Mouse (Mus musculus) CH12.LX (cell line): ENCODE measurements around the gene Dusp15. TPM values are rescaled to one million over a fixed set of nuclear protein-coding genes. Genes with fewer than 3 reads are reported as not detected.

Experiments
- DNase-seq: peaks from one replicate; pipeline ENCODE4 v3.0.0-alpha.2; 2013; ENCODE audit errors: extremely low read depth
- H3K27ac ChIP-seq: 2 replicates; pipeline ENCODE4 v1.5.1; 2012; ENCODE audit warnings: low read depth, mild to moderate bottlenecking, control low read depth, moderate library complexity; ENCODE audit not compliant: insufficient read depth
- H3K27me3 ChIP-seq: replicated peaks from 2 replicates; pipeline ENCODE3; 2012; ENCODE audit warnings: inconsistent platforms
- H3K36me3 ChIP-seq, 2 experiments: replicated peaks in 1 of 2; 2 replicates each; pipeline versions ENCODE3 to v1.6.1; 2012; ENCODE audit warnings: inconsistent platforms in 1 of 2, low read length in 1 of 2, mild to moderate bottlenecking in 1 of 2, mixed read lengths in 1 of 2, moderate library complexity in 1 of 2; ENCODE audit not compliant: control insufficient read depth in 1 of 2, insufficient read depth in 1 of 2
- H3K4me1 ChIP-seq, 2 experiments: 2 replicates each; pipeline ENCODE4 v1.6.1; 2012; ENCODE audit warnings: inconsistent platforms in 1 of 2, moderate library complexity in 1 of 2; ENCODE audit not compliant: insufficient read depth in 2 of 2, control insufficient read depth in 1 of 2
- H3K4me2 ChIP-seq: 2 replicates; pipeline ENCODE4 v1.6.1; 2012; ENCODE audit warnings: low read depth, mild to moderate bottlenecking, control low read depth; ENCODE audit not compliant: poor library complexity, insufficient read depth, severe bottlenecking
- H3K4me3 ChIP-seq, 3 experiments: fragments of 150-350 bp in 1 of 3; sonication (generic) in 1 of 3; replicated peaks in 1 of 3; 2 replicates each; pipeline versions ENCODE3 to v1.5.1; 2011 to 2012; ENCODE audit warnings: low read depth in 2 of 3, low read length in 2 of 3, mild to moderate bottlenecking in 2 of 3, moderate library complexity in 2 of 3, control low read depth in 1 of 3, improper control_type of control experiment in 1 of 3, inconsistent platforms in 1 of 3, mixed read lengths in 1 of 3; ENCODE audit not compliant: poor library complexity in 1 of 3
- H3K79me2 ChIP-seq: replicated peaks from 2 replicates; pipeline ENCODE4 v1.6.1; 2012; ENCODE audit warnings: mild to moderate bottlenecking, moderate library complexity; ENCODE audit not compliant: control insufficient read depth, poor library complexity, insufficient read depth, severe bottlenecking; ENCODE audit errors: extremely low read depth
- H3K9ac ChIP-seq: 2 replicates; pipeline ENCODE4 v1.6.1; 2012; ENCODE audit warnings: low read depth, mild to moderate bottlenecking, control low read depth, moderate library complexity; ENCODE audit not compliant: insufficient read depth
- H3K9me3 ChIP-seq: replicated peaks from 2 replicates; pipeline ENCODE3; 2012; ENCODE audit warnings: low read length, inconsistent platforms, mixed read lengths
- BHLHE40 ChIP-seq: IDR thresholded peaks from 2 replicates; pipeline ENCODE4 v1.6.1; 2011; ENCODE audit warnings: mild to moderate bottlenecking, low read depth, low read length, improper control_type of control experiment
- CHD1 ChIP-seq: IDR thresholded peaks from 2 replicates; pipeline ENCODE4 v1.6.1; 2012; ENCODE audit warnings: low read depth, low read length, improper control_type of control experiment, inconsistent platforms
- CHD2 ChIP-seq: IDR thresholded peaks from 2 replicates; pipeline ENCODE4 v1.6.1; 2011; ENCODE audit warnings: low read length, improper control_type of control experiment
- E2F4 ChIP-seq: IDR thresholded peaks from 2 replicates; pipeline ENCODE4 v1.6.1; 2011; ENCODE audit warnings: low read depth, low read length, improper control_type of control experiment; ENCODE audit not compliant: insufficient replicate concordance
- ELF1 ChIP-seq: IDR thresholded peaks from 2 replicates; pipeline ENCODE4 v1.6.1; 2014; ENCODE audit warnings: low read depth, mild to moderate bottlenecking, inconsistent platforms, low read length, improper control_type of control experiment
- EP300 ChIP-seq: IDR thresholded peaks from 2 replicates; pipeline ENCODE4 v1.6.1; 2011; ENCODE audit warnings: low read length, improper control_type of control experiment
- HCFC1 ChIP-seq: IDR thresholded peaks from 2 replicates; pipeline ENCODE4 v1.6.1; 2012; ENCODE audit warnings: low read depth, mild to moderate bottlenecking, inconsistent platforms, low read length, improper control_type of control experiment
- JUN ChIP-seq: IDR thresholded peaks from 2 replicates; pipeline ENCODE4 v1.6.1; 2011; ENCODE audit warnings: low read depth, mild to moderate bottlenecking, low read length, improper control_type of control experiment, moderate library complexity; ENCODE audit not compliant: insufficient read depth
- JUND ChIP-seq: conservative IDR thresholded peaks from 2 replicates; pipeline ENCODE4 v1.6.1; 2011; ENCODE audit warnings: low read depth, low read length, improper control_type of control experiment
- KAT2A ChIP-seq: IDR thresholded peaks from 2 replicates; pipeline ENCODE4 v1.6.1; 2012; ENCODE audit warnings: low read length, improper control_type of control experiment, inconsistent platforms; ENCODE audit not compliant: insufficient replicate concordance
- MAZ ChIP-seq: IDR thresholded peaks from 2 replicates; pipeline ENCODE4 v1.6.1; 2012; ENCODE audit warnings: low read depth, mild to moderate bottlenecking, inconsistent platforms, low read length, improper control_type of control experiment, moderate library complexity
- MXI1 ChIP-seq: IDR thresholded peaks from 2 replicates; pipeline ENCODE4 v1.6.1; 2011; ENCODE audit warnings: mild to moderate bottlenecking, low read depth, low read length, improper control_type of control experiment
- MYC ChIP-seq: IDR thresholded peaks from 2 replicates; pipeline ENCODE4 v1.6.1; 2011; ENCODE audit warnings: low read depth, mild to moderate bottlenecking, improper control_type of control experiment, low read length
- NELFE ChIP-seq: IDR thresholded peaks from 2 replicates; pipeline ENCODE4 v1.6.1; 2011; ENCODE audit warnings: low read depth, low read length, improper control_type of control experiment
- PAX5 ChIP-seq: IDR thresholded peaks from 2 replicates; pipeline ENCODE4 v1.6.1; 2012; ENCODE audit warnings: low read length, inconsistent platforms, mixed read lengths
- POLR2A ChIP-seq: IDR thresholded peaks from 2 replicates; pipeline ENCODE4 v1.6.1; 2011; ENCODE audit warnings: low read depth, mild to moderate bottlenecking, improper control_type of control experiment, low read length
- RAD21 ChIP-seq: IDR thresholded peaks from 2 replicates; pipeline ENCODE4 v1.6.1; 2011; ENCODE audit warnings: low read depth, mild to moderate bottlenecking, low read length, improper control_type of control experiment, moderate library complexity
- SMC3 ChIP-seq: IDR thresholded peaks from 2 replicates; pipeline ENCODE4 v1.6.1; 2011; ENCODE audit warnings: low read depth, low read length, improper control_type of control experiment
- TBP ChIP-seq: conservative IDR thresholded peaks from 2 replicates; pipeline ENCODE4 v1.6.1; 2011; ENCODE audit warnings: low read depth, low read length, improper control_type of control experiment
- UBTF ChIP-seq: IDR thresholded peaks from 2 replicates; pipeline ENCODE4 v1.6.1; 2012; ENCODE audit warnings: low read depth, mild to moderate bottlenecking, inconsistent platforms, low read length, improper control_type of control experiment, moderate library complexity
- USF2 ChIP-seq: conservative IDR thresholded peaks from 2 replicates; pipeline ENCODE4 v1.6.1; 2011; ENCODE audit warnings: low read depth, low read length, improper control_type of control experiment
- ZC3H11A ChIP-seq: IDR thresholded peaks from 2 replicates; pipeline ENCODE4 v1.6.1; 2012; ENCODE audit warnings: low read depth, mild to moderate bottlenecking, inconsistent platforms, low read length, improper control_type of control experiment
- ZMIZ1 ChIP-seq: IDR thresholded peaks from 2 replicates; pipeline ENCODE4 v1.6.1; 2012; ENCODE audit warnings: low read depth, mild to moderate bottlenecking, inconsistent platforms, low read length, improper control_type of control experiment
- dilution Hi-C: fragments of 300-500 bp; cut with MboI; formaldehyde crosslinking; loops from 2 replicates; pipeline ENCODE4 v1.14.3; 2020; ENCODE audit warnings: low sequenced_read_pairs; ENCODE audit not compliant: extremely low pct_unique_long_range_greater_than_20kb, extremely low pct_ligation_motif_present
- in situ Hi-C: fragments of 300-500 bp; cut with MboI; formaldehyde crosslinking; loops from 3 replicates; pipeline ENCODE4 v1.14.3; 2019; ENCODE audit warnings: low sequenced_read_pairs, low pct_ligation_motif_present, low pct_unique_long_range_greater_than_20kb, mixed read lengths
- polyA plus RNA-seq: library from polyadenylated mRNA; unstranded; fragments of >175 nt; gene quantifications from 2 replicates; pipeline ENCODE4 v1.2.1, GENCODE M21; 2012; ENCODE audit warnings: low read depth; ENCODE audit not compliant: insufficient read length
- total RNA-seq, 2 experiments: library from RNA; depleted of rRNA; stranded (reverse); fragments of 300-350 nt in 1 of 2; fragments of >200 nt in 1 of 2; gene quantifications; 2 replicates each; pipeline ENCODE4 v1.2.3; 2012 to 2014

Dusp15 gene
- total and polyA plus RNA-seq, 3 experiments = 0.08 to 0.13 TPM; not detected in 1

- Histone ChIP-seq H3K79me2 (no peaks in the 10 kb centered on the region), H3K27me3 (peaks cover 96% of the 10 kb centered on the region), H3K4me1 (peaks cover 8% of the 10 kb centered on the region in 2 experiments; a peak in 3 of 4 replicates), H3K36me3 (no peaks in the 10 kb centered on the region), H3K4me2 (no peak overlapping the region), H3K27ac (no peak overlapping the region), H3K4me3 (no peak overlapping the region)
- DNase-seq = no peak
- dilution Hi-C loops = no loop called here
- in situ Hi-C loops = no loop called here
- no peak for TF ChIP-seq E2F4
- TF ChIP-seq RAD21 = no peak
- TF ChIP-seq JUN = no peak
- no peak for TF ChIP-seq JUND
- no peak for TF ChIP-seq MAZ
- TF ChIP-seq EP300 = no peak
- TF ChIP-seq CHD2 = no peak
- no peak for TF ChIP-seq PAX5
- TF ChIP-seq HCFC1 = no peak
- no peak for TF ChIP-seq NELFE
- TF ChIP-seq USF2 = no peak
- TF ChIP-seq TBP = no peak
- TF ChIP-seq POLR2A = no peak
- TF ChIP-seq, all 38 proteins: peak for 0
- no peaks in the 10 kb centered on the region for H3K9me3 ChIP-seq
- no peak overlapping the region for H3K9ac ChIP-seq
These were observed 3.0 kb downstream of the Dusp15 start for GRCm38 (mm10) chr2:152948438-152949020.

GRCm38 (mm10) chr2:152947098-152947497, 4.4 kb downstream of the Dusp15 start:
- no peak overlapping the region for H3K27ac ChIP-seq
- dilution Hi-C loops = no loop called here
- TF ChIP-seq HCFC1 = no peak
- TF ChIP-seq POLR2A = no peak
- no peak for TF ChIP-seq E2F4
- TF ChIP-seq UBTF = no peak
- no peak for TF ChIP-seq ZC3H11A
- no peak for TF ChIP-seq ZMIZ1
- no peak for TF ChIP-seq MYC
- no peak for TF ChIP-seq SMC3
- no peak for TF ChIP-seq ELF1
- TF ChIP-seq CHD1 = no peak
- no peak for TF ChIP-seq BHLHE40
- no peak for TF ChIP-seq KAT2A
- no peak for TF ChIP-seq CHD2
- TF ChIP-seq MXI1 = no peak
- no peak for TF ChIP-seq JUN
- TF ChIP-seq, all 38 proteins: peak for 0
- peaks cover 4 to 13% of the 10 kb centered on the region in 2 experiments; a peak in 3 of 4 replicates for H3K4me1 ChIP-seq
- no peaks in the 10 kb centered on the region for H3K79me2 ChIP-seq
- in situ Hi-C loops = no loop called here
- H3K36me3 ChIP-seq = no peaks in the 10 kb centered on the region
- no peak overlapping the region for H3K9ac ChIP-seq
- H3K4me2 ChIP-seq = no peak overlapping the region
- H3K9me3 ChIP-seq = no peaks in the 10 kb centered on the region
- DNase-seq = no peak
- peaks cover 100% of the 10 kb centered on the region for H3K27me3 ChIP-seq
- no peak overlapping the region for H3K4me3 ChIP-seq
